Mouse (Mus musculus) MEL (cell line): Measurements from ENCODE around the gene Pard6a.

Experiments used
- CTCF ChIP-seq, 3 experiments: IDR thresholded peaks in 2 of 3; conservative IDR thresholded peaks in 1 of 3; 2 replicates each; pipeline ENCODE4 v1.5.1; 2011 to 2012; ENCODE audit warnings: low read length in 3 of 3, low read depth in 2 of 3, mild to moderate bottlenecking in 2 of 3, improper control_type of control experiment in 1 of 3, inconsistent platforms in 1 of 3, mixed read lengths in 1 of 3, moderate library complexity in 1 of 3; ENCODE audit not compliant: control insufficient read depth in 1 of 3, insufficient read depth in 1 of 3, poor library complexity in 1 of 3, severe bottlenecking in 1 of 3
- EP300 ChIP-seq, 2 experiments: IDR thresholded peaks; 2 replicates each; pipeline ENCODE4 v1.6.1; 2011; ENCODE audit warnings: improper control_type of control experiment in 2 of 2, low read length in 2 of 2, low read depth in 1 of 2, mild to moderate bottlenecking in 1 of 2
- HCFC1 ChIP-seq: IDR thresholded peaks from 2 replicates; pipeline ENCODE4 v1.6.1; 2012; ENCODE audit warnings: low read depth, mild to moderate bottlenecking, inconsistent platforms, low read length, improper control_type of control experiment, moderate library complexity
- JUND ChIP-seq: IDR thresholded peaks from 2 replicates; pipeline ENCODE4 v1.6.1; 2011; ENCODE audit warnings: low read depth, mild to moderate bottlenecking, improper control_type of control experiment, low read length
- MAX ChIP-seq: IDR thresholded peaks from 2 replicates; pipeline ENCODE4 v1.6.1; 2011; ENCODE audit warnings: low read length, improper control_type of control experiment
- MEF2A ChIP-seq: IDR thresholded peaks from 2 replicates; pipeline ENCODE4 v1.6.1; 2014; ENCODE audit warnings: low read depth, mild to moderate bottlenecking, inconsistent platforms, low read length, improper control_type of control experiment; ENCODE audit not compliant: poor library complexity, insufficient replicate concordance, severe bottlenecking; ENCODE audit errors: extremely low read depth
- MXI1 ChIP-seq: IDR thresholded peaks from 2 replicates; pipeline ENCODE4 v1.6.1; 2011; ENCODE audit warnings: mild to moderate bottlenecking, low read depth, low read length, improper control_type of control experiment
- MYC ChIP-seq: IDR thresholded peaks from 2 replicates; pipeline ENCODE4 v1.6.1; 2011; ENCODE audit warnings: low read depth, mild to moderate bottlenecking, low read length, improper control_type of control experiment, moderate library complexity
- POLR2A ChIP-seq, 2 experiments: IDR thresholded peaks; 2 replicates each; pipeline ENCODE4 v1.6.1; 2011 to 2012; ENCODE audit warnings: low read length in 2 of 2, mild to moderate bottlenecking in 2 of 2, control low read depth in 1 of 2, improper control_type of control experiment in 1 of 2, low read depth in 1 of 2, moderate library complexity in 1 of 2; ENCODE audit not compliant: control insufficient read depth in 1 of 2, insufficient read depth in 1 of 2, poor library complexity in 1 of 2
- POLR2AphosphoS2 ChIP-seq: IDR thresholded peaks from 2 replicates; pipeline ENCODE4 v1.6.1; 2011; ENCODE audit warnings: low read length, improper control_type of control experiment
- SMC3 ChIP-seq: IDR thresholded peaks from 2 replicates; pipeline ENCODE4 v1.6.1; 2011; ENCODE audit warnings: low read depth, low read length, improper control_type of control experiment
- TAL1 ChIP-seq: IDR thresholded peaks from 2 replicates; pipeline ENCODE4 v1.6.1; 2012; ENCODE audit warnings: mild to moderate bottlenecking, inconsistent platforms, low read length, moderate library complexity, mixed read lengths

DNA sequence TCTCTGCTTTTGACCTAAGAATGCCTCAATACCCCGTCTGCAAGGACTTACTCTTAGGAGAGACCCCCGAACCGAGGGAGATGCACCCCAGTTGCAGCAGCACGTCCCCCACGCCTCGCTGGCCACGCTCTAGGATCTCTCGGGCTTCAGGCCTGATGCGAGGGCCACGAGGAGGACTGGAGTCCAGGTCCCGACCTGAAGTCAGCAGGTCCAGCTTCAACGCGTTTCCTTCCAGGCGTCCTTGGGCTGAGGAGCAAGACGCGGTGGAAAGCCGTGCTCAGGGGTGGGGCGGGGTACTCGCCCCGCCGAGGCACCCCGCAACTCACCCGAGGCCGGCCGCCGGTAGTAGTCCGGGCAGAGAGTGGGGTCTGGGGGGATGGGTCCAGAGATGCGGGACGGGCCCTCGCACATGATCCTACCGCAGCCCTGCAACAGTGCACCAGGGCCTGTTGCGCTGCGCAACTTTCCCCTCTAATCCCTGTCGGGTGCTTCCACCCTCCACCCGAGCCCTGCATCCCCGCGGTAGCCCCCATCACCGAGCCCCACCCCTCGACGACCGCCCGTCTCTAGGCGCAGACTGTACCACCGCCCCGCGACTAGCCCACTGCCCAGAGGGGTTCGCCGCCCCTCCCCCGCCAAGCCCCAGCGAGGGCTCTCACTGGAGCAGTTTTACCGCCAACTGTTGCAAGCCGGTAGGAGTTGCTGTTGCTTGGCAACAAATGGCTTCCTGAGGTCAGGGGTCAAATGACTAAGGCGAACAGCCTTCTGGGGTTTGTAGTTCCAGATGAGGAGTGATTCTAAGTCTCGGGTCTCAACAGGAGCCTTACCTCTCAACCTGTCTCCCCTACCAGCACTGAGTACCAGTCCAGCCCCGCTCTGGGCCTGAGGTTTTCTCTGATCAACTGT is 6.8 kb downstream of the Pard6a start, which contains the start of the genes 4933405L10Rik and Enkd1:
- TF ChIP-seq HCFC1 (peak; percentile 99), MAX (peak; percentile 46; the same call in 1 of the 2 replicates), CTCF (IDR thresholded peaks at IDR 0.05 in 2 of 3, conservative IDR thresholded peaks at IDR 0.05 in 1 of 3; ENCODE audit: control insufficient read depth in 1 of 3, insufficient read depth in 1 of 3, low read depth in 2 of 3, low read length in 3 of 3, poor library complexity in 1 of 3, severe bottlenecking in 1 of 3) (no peak), POLR2A (IDR thresholded peaks at IDR 0.05; ENCODE audit: control insufficient read depth in 1 of 2, insufficient read depth in 1 of 2, low read depth in 1 of 2, low read length in 2 of 2, poor library complexity in 1 of 2) (peak; percentile 61 to 62; a peak in 3 of 4 replicates), TAL1 (no peak), MXI1 (peak; percentile 77), SMC3 (no peak), JUND (no peak), MYC (no peak), EP300 (IDR thresholded peaks at IDR 0.05; ENCODE audit: low read depth in 1 of 2, low read length in 2 of 2) (no peak; a peak in 2 of 4 replicates), MEF2A (no peak), POLR2AphosphoS2 (no peak)
